Mouse (Mus musculus) layer of hippocampus, adult 2 months (tissue): Measurements from ENCODE around the gene Eya4. TPM values are rescaled to one million over a fixed set of nuclear protein-coding genes. Genes with fewer than 3 reads are reported as not detected.

Source experiments
- DNase-seq, 2 experiments: peaks; one replicate each; pipeline ENCODE4 v3.0.0; 2022; ENCODE audit warnings: low spot score in 2 of 2
- H3K27ac ChIP-seq: fragments of 200-600 bp; 2 replicates; pipeline ENCODE4 v1.8.1; 2022
- H3K4me3 ChIP-seq: fragments of 200-600 bp; 2 replicates; pipeline ENCODE4 v1.8.1; 2022; ENCODE audit warnings: mild to moderate bottlenecking
- CTCF ChIP-seq: fragments of 200-600 bp; conservative IDR thresholded peaks from 2 replicates; pipeline ENCODE4 v1.8.1; 2022; ENCODE audit warnings: antibody characterized with exemption, mild to moderate bottlenecking, moderate library complexity
- total RNA-seq, 2 experiments: library from RNA; stranded (reverse); gene quantifications; 2 replicates each; pipeline ENCODE4 v1.2.3; 2021

Eya4 gene
- total RNA-seq, 2 experiments from 2014 or later: 5.5 to 6.3 TPM

DNA sequence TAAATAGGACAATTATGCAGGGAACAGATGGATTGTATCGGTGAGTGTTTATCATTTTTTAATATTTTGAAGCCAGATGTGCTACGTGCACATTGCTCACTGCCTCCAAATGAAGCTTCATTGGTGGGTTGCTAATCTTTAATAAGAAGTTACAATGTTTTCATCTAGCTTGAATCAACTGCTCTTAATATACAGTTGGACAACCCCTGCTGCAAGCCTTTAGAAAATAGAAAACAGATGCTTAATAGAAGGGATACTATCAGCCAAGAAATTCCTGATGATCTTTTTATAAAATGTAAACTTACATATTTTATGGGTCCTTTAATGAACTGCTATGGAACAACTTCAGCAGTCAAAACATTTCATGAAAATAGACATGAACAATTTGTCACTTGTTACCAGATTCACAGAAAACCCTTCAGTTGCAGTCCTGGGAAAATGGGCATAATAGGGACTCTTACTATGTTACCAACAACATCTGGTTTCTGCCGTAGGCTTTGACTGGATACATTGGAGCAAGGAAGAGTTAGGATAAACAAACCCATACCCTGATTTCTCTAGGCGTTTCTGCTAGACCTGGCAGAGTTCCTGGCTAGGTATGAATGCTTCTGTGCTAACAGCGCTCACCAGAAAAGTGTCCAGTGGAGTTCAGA, 290.4 kb downstream of the Eya4 start:
- Histone ChIP-seq H3K27ac (no peak overlapping the region), H3K4me3 (no peak overlapping the region)
- TF ChIP-seq CTCF: no peak
- DNase-seq: no peak

DNA sequence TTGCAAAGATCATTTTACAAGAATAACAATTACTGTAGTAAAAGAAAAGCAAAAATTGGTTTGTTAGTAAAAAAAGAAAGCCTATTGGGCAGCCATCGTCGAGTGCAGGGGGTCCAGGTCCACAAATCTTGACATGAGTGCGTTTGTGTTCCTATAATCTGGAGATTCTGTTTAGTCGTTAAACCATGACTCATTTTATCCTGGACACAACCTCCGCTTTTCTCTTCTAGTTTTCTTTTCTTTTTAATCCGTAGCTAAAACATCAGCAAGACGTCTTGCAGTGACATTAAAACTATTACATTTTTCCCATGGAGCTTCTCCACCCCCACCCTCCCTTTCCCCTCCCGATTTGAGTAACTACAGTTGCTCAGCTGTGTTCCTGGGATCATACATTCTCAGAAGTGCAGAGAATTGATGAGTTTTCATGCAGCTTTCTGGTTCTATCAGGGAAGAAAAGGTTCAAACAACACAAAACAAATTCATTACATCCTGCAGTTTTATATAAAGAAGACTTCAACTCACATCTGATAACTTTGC, 297.1 kb downstream of the Eya4 start:
- no peak overlapping the region for H3K27ac ChIP-seq
- no peak overlapping the region for H3K4me3 ChIP-seq
- TF ChIP-seq CTCF: no peak
- no peak for DNase-seq
